Mouse (Mus musculus): Measurements from ENCODE around the gene Lcn2.

- TF ChIP-seq CTCF (conservative IDR thresholded peaks at IDR 0.05; ENCODE audit: insufficient read depth, insufficient read length, low read depth, low read length) (no peak), POLR2A (IDR thresholded peaks at IDR 0.05; ENCODE audit: low read depth, low read length) (no peak)
Observed at GRCm38 (mm10) chr2:32420066-32420608, 32.1 kb upstream of the Lcn2 start.
